Mouse (Mus musculus) layer of hippocampus, postnatal 14 days (tissue): ENCODE data around the gene Gldn. TPM values are rescaled to one million over a fixed set of nuclear protein-coding genes. Genes with fewer than 3 reads are reported as not detected.

Source experiments
- total RNA-seq, 2 experiments: library from RNA; stranded (reverse); gene quantifications; 2 replicates each; pipeline ENCODE4 v1.2.3; 2021

Gldn gene
- total RNA-seq, 2 experiments from 2014 or later: 1.4 to 1.5 TPM

Other genes with a start within 250 kb of the Gldn start
- 10 to 100 TPM; 24.3 to 26.7 TPM for gene Tnfaip8l3, start 218.1 kb upstream of the Gldn start, total RNA-seq
- gene Cyp19a1, start 18.4 kb upstream of the Gldn start, total RNA-seq: under 1 TPM in 1 of 2 experiments, not detected in 1; 0.16 TPM
- 100 to 1,000 TPM; 225 to 231 TPM for gene Dmxl2, start 215.1 kb downstream of the Gldn start, total RNA-seq